Mouse (Mus musculus): ENCODE measurements around the gene Ak1. TPM values are rescaled to one million over a fixed set of nuclear protein-coding genes. Genes with fewer than 3 reads are reported as not detected.

Ak1 gene
- total and polyA plus RNA-seq, 2 experiments from 2014 or later = 114 to 119 TPM

- Histone ChIP-seq H3K9me3 (ENCODE audit: low read length) (no peaks in the 10 kb centered on the region), H3K4me2 (ENCODE audit: low read depth) (no peak overlapping the region), H3K27ac (ENCODE audit: low read depth, low read length) (no peak overlapping the region), H3K4me1 (ENCODE audit: insufficient read depth) (peaks cover 8% of the 10 kb centered on the region; the same call in 1 of the 2 replicates), H3K27me3 (ENCODE audit: insufficient read depth, low read length) (no peaks in the 10 kb centered on the region), H3K9ac (no peak overlapping the region), H3K36me3 (ENCODE audit: insufficient read depth) (peaks cover 7% of the 10 kb centered on the region), H3K4me3 (ENCODE audit: low read depth, low read length) (no peak overlapping the region)
- TF ChIP-seq CTCF (IDR thresholded peaks at IDR 0.05; ENCODE audit: low read depth) = peak; percentile 88
- peak; percentile 82 for DNase-seq
- WGBS = 59% methylated on average over 7 of the region's 7 CpGs
- peak; percentile 37; the same call in 1 of the 2 replicates for ATAC-seq
Measured at GRCm38 (mm10) chr2:32631737-32632394, 10.3 kb downstream of the Ak1 start.

- H3K4me3 ChIP-seq (ENCODE audit: low read depth, low read length) = no peak overlapping the region
- no peak overlapping the region for H3K27ac ChIP-seq (ENCODE audit: low read depth, low read length)
- DNase-seq = no peak
- no peak overlapping the region for H3K4me2 ChIP-seq (ENCODE audit: low read depth)
- peaks cover 5% of the 10 kb centered on the region; the same call in 1 of the 2 replicates for H3K4me1 ChIP-seq (ENCODE audit: insufficient read depth)
- peaks cover 7% of the 10 kb centered on the region for H3K36me3 ChIP-seq (ENCODE audit: insufficient read depth)
- ATAC-seq = no peak
- TF ChIP-seq CTCF (IDR thresholded peaks at IDR 0.05; ENCODE audit: low read depth) = no peak
- 74% methylated on average over 5 of the region's 5 CpGs for WGBS
- no peaks in the 10 kb centered on the region for H3K9me3 ChIP-seq (ENCODE audit: low read length)
- H3K9ac ChIP-seq = no peak overlapping the region
- no peaks in the 10 kb centered on the region for H3K27me3 ChIP-seq (ENCODE audit: insufficient read depth, low read length)
Measured at GRCm38 (mm10) chr2:32633660-32634059, 12.1 kb downstream of the Ak1 start.

GRCm38 (mm10) chr2:32634277-32635105, 12.9 kb downstream of the Ak1 start:
- Histone ChIP-seq H3K27me3 (ENCODE audit: insufficient read depth, low read length) (no peaks in the 10 kb centered on the region), H3K4me1 (ENCODE audit: insufficient read depth) (no peaks in the 10 kb centered on the region; the same call in 1 of the 2 replicates), H3K4me3 (ENCODE audit: low read depth, low read length) (no peak overlapping the region), H3K9ac (no peak overlapping the region), H3K27ac (ENCODE audit: low read depth, low read length) (no peak overlapping the region), H3K4me2 (ENCODE audit: low read depth) (no peak overlapping the region), H3K36me3 (ENCODE audit: insufficient read depth) (peaks cover 7% of the 10 kb centered on the region), H3K9me3 (ENCODE audit: low read length) (no peaks in the 10 kb centered on the region)
- ATAC-seq (no peak), DNase-seq (no peak)
- WGBS = 83% methylated on average over 10 of the region's 10 CpGs
- no peak for TF ChIP-seq CTCF (IDR thresholded peaks at IDR 0.05; ENCODE audit: low read depth)

- Histone ChIP-seq H3K9me3 (ENCODE audit: low read length) (no peaks in the 10 kb centered on the region), H3K9ac (no peak overlapping the region), H3K4me3 (ENCODE audit: low read depth, low read length) (no peak overlapping the region), H3K4me2 (ENCODE audit: low read depth) (no peak overlapping the region), H3K27ac (ENCODE audit: low read depth, low read length) (no peak overlapping the region), H3K27me3 (ENCODE audit: insufficient read depth, low read length) (no peaks in the 10 kb centered on the region), H3K4me1 (ENCODE audit: insufficient read depth) (no peaks in the 10 kb centered on the region), H3K36me3 (ENCODE audit: insufficient read depth) (peaks cover 7% of the 10 kb centered on the region)
- DNase-seq (no peak), ATAC-seq (no peak)
- WGBS = 87% methylated on average over 7 of the region's 7 CpGs
- TF ChIP-seq CTCF (IDR thresholded peaks at IDR 0.05; ENCODE audit: low read depth) = no peak
Measured at GRCm38 (mm10) chr2:32636617-32637016, 15.1 kb downstream of the Ak1 start.

- ATAC-seq = no peak
- no peak for DNase-seq
- H3K4me3 ChIP-seq (ENCODE audit: low read depth, low read length) = no peak overlapping the region
Measured at GRCm38 (mm10) chr2:32637778-32638281, 16.3 kb downstream of the Ak1 start.

GRCm38 (mm10) chr2:32639632-32640031, 18.1 kb downstream of the Ak1 start:
- ATAC-seq (no peak), DNase-seq (no peak)
- Histone ChIP-seq H3K4me3 (ENCODE audit: low read depth, low read length) (no peak overlapping the region), H3K4me2 (ENCODE audit: low read depth) (no peak overlapping the region), H3K4me1 (ENCODE audit: insufficient read depth) (no peaks in the 10 kb centered on the region), H3K9ac (no peak overlapping the region), H3K27me3 (ENCODE audit: insufficient read depth, low read length) (no peaks in the 10 kb centered on the region), H3K27ac (ENCODE audit: low read depth, low read length) (no peak overlapping the region), H3K36me3 (ENCODE audit: insufficient read depth) (peaks cover 2% of the 10 kb centered on the region), H3K9me3 (ENCODE audit: low read length) (no peaks in the 10 kb centered on the region)
- WGBS = 96% methylated on average over 1 of the region's 1 CpGs
- TF ChIP-seq CTCF (IDR thresholded peaks at IDR 0.05; ENCODE audit: low read depth) = no peak

More at GRCm38 (mm10) chr2:32637778-32638281, 16.3 kb downstream of the Ak1 start:
- Histone ChIP-seq H3K36me3 (ENCODE audit: insufficient read depth) (peaks cover 7% of the 10 kb centered on the region), H3K27me3 (ENCODE audit: insufficient read depth, low read length) (no peaks in the 10 kb centered on the region), H3K27ac (ENCODE audit: low read depth, low read length) (no peak overlapping the region), H3K9me3 (ENCODE audit: low read length) (no peaks in the 10 kb centered on the region), H3K9ac (no peak overlapping the region), H3K4me1 (ENCODE audit: insufficient read depth) (no peaks in the 10 kb centered on the region), H3K4me2 (ENCODE audit: low read depth) (no peak overlapping the region)
- no peak for TF ChIP-seq CTCF (IDR thresholded peaks at IDR 0.05; ENCODE audit: low read depth)
- 66% methylated on average over 11 of the region's 11 CpGs for WGBS
